8 mouse cellular contexts compared by ENCODE assay signal in genomic region chr2:144267731-144268015, GRCm38 (mm10). TPM values are rescaled to one million over a fixed set of nuclear protein-coding genes. Genes with fewer than 3 reads are reported as not detected.
A peak's percentile ranks its signal among the peaks of the same experiment; 100 is the strongest.
DNase-seq lines count a peak whose midpoint lies in the region; ATAC-seq and TF ChIP-seq lines count a peak whose summit lies in the region.

No protein-coding gene starts in this region.

- peak overlapping the region; percentile 27 for H3ac ChIP-seq in C2C12 (ENCODE audit: control insufficient read depth, insufficient read length, low read depth)

- H3K9me3 ChIP-seq in embryonic facial prominence, embryonic 15.5 days (replicated peaks): no peaks in the 10 kb centered on the region
- no peaks in the 10 kb centered on the region for H3K9me3 ChIP-seq in limb, embryonic 13.5 days

- no peak for ATAC-seq in embryonic facial prominence, embryonic 15.5 days (ENCODE audit: insufficient number of reproducible peaks, low FRiP score, low TSS enrichment, low read depth)
- no peak for ATAC-seq in limb, embryonic 13.5 days (ENCODE audit: low FRiP score, low read depth)

- TF ChIP-seq CTCF in C2C12 (IDR thresholded peaks at IDR 0.05; ENCODE audit: control insufficient read depth, insufficient read depth, insufficient read length): no peak

- H3K79me3 ChIP-seq in C2C12 (ENCODE audit: low read depth): peaks cover 90% of the 10 kb centered on the region

- no peak overlapping the region for H3K27ac ChIP-seq in embryonic facial prominence, embryonic 15.5 days (replicated peaks)
- no peak overlapping the region for H3K27ac ChIP-seq in limb, embryonic 13.5 days

- peak overlapping the region; percentile 96 for H3K4me3 ChIP-seq in C2C12 (ENCODE audit: insufficient read depth, poor library complexity, severe bottlenecking)
- 0 out of 2 replicates have a peak overlapping the region, but pooled peaks have one; percentile 91 for H3K4me3 ChIP-seq in embryonic facial prominence, embryonic 15.5 days (replicated peaks)
- H3K4me3 ChIP-seq in limb, embryonic 13.5 days: no peak overlapping the region

- H3K27me3 ChIP-seq in C2C12 (ENCODE audit: control insufficient read depth, insufficient read depth, insufficient read length): no peaks in the 10 kb centered on the region
- no peaks in the 10 kb centered on the region for H3K27me3 ChIP-seq in embryonic facial prominence, embryonic 15.5 days
- H3K27me3 ChIP-seq in limb, embryonic 13.5 days: no peaks in the 10 kb centered on the region

- intact Hi-C loops in heart, postnatal 10 days (cut with DNase I): no loop called here
- intact Hi-C loops in gastrocnemius, postnatal 14 days (cut with DNase I; ENCODE audit: low total_unique reads): no loop called here

- H3K4me2 ChIP-seq in embryonic facial prominence, embryonic 15.5 days (replicated peaks): peak overlapping the region; percentile 71
- H3K4me2 ChIP-seq in limb, embryonic 13.5 days (replicated peaks): peak overlapping the region; percentile 75

- peaks cover 28% of the 10 kb centered on the region for H3K4me1 ChIP-seq in embryonic facial prominence, embryonic 15.5 days
- H3K4me1 ChIP-seq in limb, embryonic 13.5 days: peaks cover 51% of the 10 kb centered on the region

- H3K36me3 ChIP-seq in C2C12 (ENCODE audit: control insufficient read depth, insufficient read depth): peaks cover 80% of the 10 kb centered on the region
- H3K36me3 ChIP-seq in embryonic facial prominence, embryonic 15.5 days: 0 out of 2 replicates have a peak, but pooled peaks cover 3% of the 10 kb centered on the region
- peaks cover 25% of the 10 kb centered on the region for H3K36me3 ChIP-seq in limb, embryonic 13.5 days

- peaks cover 100% of the 10 kb centered on the region for H3K79me2 ChIP-seq in C2C12 (ENCODE audit: control insufficient read depth, insufficient read depth)

- 38% methylated on average over 1 of the region's 1 CpGs for whole genome bisulfite sequencing in embryonic facial prominence, embryonic 15.5 days
- WGBS in limb, embryonic 13.5 days: 30% methylated on average over 1 of the region's 1 CpGs

- peak; percentile 31 to 58 for DNase-seq in heart, adult 18-20 months
- DNase-seq in heart, postnatal 10 days: no peak
- peak; percentile 55 for DNase-seq in telencephalon, adult 2 months (ENCODE audit: low read depth, low spot score)
- DNase-seq in gastrocnemius, postnatal 14 days: no peak
- DNase-seq in frontal cortex, postnatal 25 days (ENCODE audit: low spot score in 2 of 2): no peak

- no peak overlapping the region for H3K9ac ChIP-seq in embryonic facial prominence, embryonic 15.5 days
- H3K9ac ChIP-seq in limb, embryonic 13.5 days: no peak overlapping the region

TF ChIP-seq in C2C12, 6 proteins besides CTCF, POLR2A, EP300 and RAD21:
- TF ChIP-seq USF1 (IDR thresholded peaks at IDR 0.05; ENCODE audit: low read depth) (peak; percentile 27), MYOD1 (IDR thresholded peaks at IDR 0.05; ENCODE audit: control insufficient read depth, insufficient read length, low read depth) (no peak), MAX (IDR thresholded peaks at IDR 0.05) (no peak), FOSL1 (IDR thresholded peaks at IDR 0.05; ENCODE audit: insufficient read depth, low read length, poor library complexity, severe bottlenecking) (no peak), CEBPB (IDR thresholded peaks at IDR 0.05; ENCODE audit: low read depth) (no peak), MYOG (IDR thresholded peaks at IDR 0.05; ENCODE audit: control insufficient read depth, extremely low read depth, insufficient read length) (no peak)

RNA-seq across cellular contexts. Expression of gene Mgme1, which starts 2.8 kb away (rescaled TPM):
- 10 to 100 TPM; 16.2 to 17.9 TPM for total RNA-seq in heart, adult 18-20 months (2021)
- 10 to 100 TPM in 1 of 2 experiments, 1 to 10 TPM in 1; 9.8 to 11.5 TPM for total RNA-seq in heart, postnatal 10 days (2021)
- polyA plus RNA-seq in C2C12 (2012; fragmentation: generic; extraction: Trizol): 6.2 TPM
- 17.9 and 18.6 TPM in 2 replicates for polyA plus RNA-seq in embryonic facial prominence, embryonic 15.5 days (2015; fragmentation: Nextera tagmentation; extraction: Ambion mirVana)
- polyA plus RNA-seq in limb, embryonic 13.5 days (2015; fragmentation: Nextera tagmentation; extraction: Ambion mirVana): 19.7 and 22.6 TPM in 2 replicates
- 1 to 10 TPM; 5.4 to 5.6 TPM for total RNA-seq in gastrocnemius, postnatal 14 days (2021)

RNA-seq across cellular contexts. Expression of gene Snx5, which starts 3.0 kb away (rescaled TPM):
- total RNA-seq in heart, adult 18-20 months (2021): 10 to 100 TPM; 59.7 to 65.9 TPM
- total RNA-seq in heart, postnatal 10 days (2021): 10 to 100 TPM; 60.1 to 68.5 TPM
- 87.4 TPM for polyA plus RNA-seq in C2C12 (2012; fragmentation: generic; extraction: Trizol)
- 104 and 110 TPM in 2 replicates for polyA plus RNA-seq in embryonic facial prominence, embryonic 15.5 days (2015; fragmentation: Nextera tagmentation; extraction: Ambion mirVana)
- polyA plus RNA-seq in limb, embryonic 13.5 days (2015; fragmentation: Nextera tagmentation; extraction: Ambion mirVana): 130 and 133 TPM in 2 replicates
- total RNA-seq in gastrocnemius, postnatal 14 days (2021): 10 to 100 TPM; 45.5 to 53.2 TPM

Comparison
In these comparisons a context has a peak if more than half of its experiments do, and no peak if none do; other contexts are left out.
1. DNase-seq: peak in heart, adult 18-20 months (2 of 2) and telencephalon, adult 2 months (single experiment); none in heart, postnatal 10 days (0 of 2), gastrocnemius, postnatal 14 days (single experiment) and frontal cortex, postnatal 25 days (0 of 2).